Mouse (Mus musculus) neutrophil, adult 83 days (primary cell): Measurements from ENCODE around the gene Ipo7. TPM values are rescaled to one million over a fixed set of nuclear protein-coding genes. Genes with fewer than 3 reads are reported as not detected.

Source experiments
- total RNA-seq, 2 experiments: library from RNA; stranded (reverse); gene quantifications; one replicate each; pipeline ENCODE4 v1.2.4; 2023

The Ipo7 gene
- total RNA-seq, result 10 to 100 TPM; 44.1 to 53.9 TPM

GRCm38 (mm10) chr7:110018117-110018630 lies at the start of gene Ipo7:
TSS of gene Ipo7 (plus strand) at chr7:110018274.

GRCm38 (mm10) chr7:109986775-109987174 lies 31.3 kb upstream of the Ipo7 start, which contains the start of gene Tmem41b:
TSS of gene Tmem41b (minus strand) at chr7:109986929.

GRCm38 (mm10) chr7:110061199-110061751 lies 43.2 kb downstream of the Ipo7 start, which contains the start of gene Zfp143:
TSS of gene Zfp143 (plus strand) at chr7:110061217.

Other genes starting within 250 kb of the Ipo7 start
- gene Nrip3, start 236.2 kb upstream of the Ipo7 start, total RNA-seq, result 1 to 10 TPM in 1 of 2 experiments, not detected in 1; 1.4 TPM
- not detected for gene Scube2, start 152.6 kb upstream of the Ipo7 start, total RNA-seq
- gene Dennd5a, start 57.8 kb upstream of the Ipo7 start, total RNA-seq, result 100 to 1,000 TPM; 193 to 212 TPM
- 10 to 100 TPM; 39.2 to 47.5 TPM for gene Tmem41b, start 31.3 kb upstream of the Ipo7 start, total RNA-seq
- gene Zfp143, start 42.9 kb downstream of the Ipo7 start, total RNA-seq, result 10 to 100 TPM; 23.6 TPM
- gene Wee1, start 103.8 kb downstream of the Ipo7 start, total RNA-seq, result 10 to 100 TPM; 17.1 to 17.8 TPM
- gene Swap70, start 203.4 kb downstream of the Ipo7 start, total RNA-seq, result 10 to 100 TPM; 26.5 to 32.8 TPM